Mouse (Mus musculus) kidney, embryonic 16.5 days (tissue): ENCODE data around the gene Bbx. TPM values are rescaled to one million over a fixed set of nuclear protein-coding genes. Genes with fewer than 3 reads are reported as not detected.
A peak's percentile ranks its signal among the peaks of the same experiment; 100 is the strongest.

Source experiments
- ATAC-seq: fragments of 200-750 bp; cut with Nextera tagmentation; 2 replicates; pipeline ENCODE4 v1.8.0; 2017; ENCODE audit warnings: moderate TSS enrichment; ENCODE audit not compliant: low FRiP score, low TSS enrichment
- H3K27ac ChIP-seq: fragments of 300-500 bp; sonication (generic); 2 replicates; pipeline ENCODE4 v1.5.1; 2014; ENCODE audit warnings: low read length
- H3K27me3 ChIP-seq: fragments of 300-500 bp; sonication (generic); 2 replicates; pipeline ENCODE4 v1.6.1; 2014; ENCODE audit warnings: low read length, control low read depth, mixed read lengths; ENCODE audit not compliant: insufficient read depth
- H3K36me3 ChIP-seq: fragments of 300-500 bp; sonication (generic); 2 replicates; pipeline ENCODE4 v1.6.1; 2014; ENCODE audit warnings: low read length, control low read depth, mixed read lengths; ENCODE audit not compliant: insufficient read depth
- H3K4me1 ChIP-seq: fragments of 300-500 bp; sonication (generic); 2 replicates; pipeline ENCODE4 v1.6.1; 2014; ENCODE audit warnings: low read length, control low read depth, mixed read lengths; ENCODE audit not compliant: insufficient read depth
- H3K4me2 ChIP-seq: fragments of 300-500 bp; sonication (generic); replicated peaks from 2 replicates; pipeline ENCODE4 v1.6.1; 2014; ENCODE audit warnings: low read depth, low read length
- H3K4me3 ChIP-seq: fragments of 300-500 bp; sonication (generic); 2 replicates; pipeline ENCODE4 v1.5.1; 2014; ENCODE audit warnings: mild to moderate bottlenecking, low read length
- H3K9ac ChIP-seq: fragments of 300-500 bp; sonication (generic); replicated peaks from 2 replicates; pipeline ENCODE4 v1.6.1; 2014; ENCODE audit warnings: low read length
- H3K9me3 ChIP-seq: fragments of 300-500 bp; sonication (generic); 2 replicates; pipeline ENCODE4 v1.6.1; 2016; ENCODE audit warnings: low read length, control low read depth
- WGBS: fragments of 180-500 bp; shearing (Covaris S2); extraction: QIAGEN DNeasy Blood & Tissue Kit; methylation state at CpG from one replicate; pipeline ENCODE4 v1.1.7; 2014; 5-methylcytosine and 5-hydroxymethylcytosine counted together
- polyA plus RNA-seq: library from polyadenylated mRNA; unstranded; fragments of >200 nt; fragmentation: Nextera tagmentation; extraction: Ambion mirVana; gene quantifications from 2 replicates; pipeline ENCODE4 v1.2.1, GENCODE M21; 2015

Bbx gene
- polyA plus RNA-seq, 1 experiment from 2014 or later: 58.6 TPM

GRCm38 (mm10) chr16:50373685-50374084 lies 58.5 kb downstream of the Bbx start:
- Histone ChIP-seq H3K27me3 (no peaks in the 10 kb centered on the region), H3K9me3 (peaks cover 4% of the 10 kb centered on the region; the same call in 1 of the 2 replicates), H3K4me1 (no peaks in the 10 kb centered on the region), H3K4me2 (no peak overlapping the region), H3K36me3 (no peaks in the 10 kb centered on the region), H3K4me3 (no peak overlapping the region), H3K27ac (no peak overlapping the region), H3K9ac (no peak overlapping the region)
- ATAC-seq: no peak
- 42% methylated on average over 5 of the region's 5 CpGs for WGBS

- no peak overlapping the region for H3K27ac ChIP-seq
- peaks cover 4% of the 10 kb centered on the region; the same call in 1 of the 2 replicates for H3K9me3 ChIP-seq
- no peak overlapping the region for H3K9ac ChIP-seq
- H3K27me3 ChIP-seq: no peaks in the 10 kb centered on the region
- H3K36me3 ChIP-seq: no peaks in the 10 kb centered on the region
- H3K4me1 ChIP-seq: no peaks in the 10 kb centered on the region
- H3K4me2 ChIP-seq: no peak overlapping the region
- no peak overlapping the region for H3K4me3 ChIP-seq
- WGBS: 65% methylated on average over 2 of the region's 2 CpGs
- ATAC-seq: no peak
These were observed 59.6 kb downstream of the Bbx start for GRCm38 (mm10) chr16:50372543-50372942.

GRCm38 (mm10) chr16:50371460-50371859 lies 60.7 kb downstream of the Bbx start:
- H3K9ac ChIP-seq: no peak overlapping the region
- ATAC-seq: peak; percentile 71; the same call in 1 of the 2 replicates
- peaks cover 4% of the 10 kb centered on the region; the same call in 1 of the 2 replicates for H3K4me1 ChIP-seq
- no peaks in the 10 kb centered on the region for H3K27me3 ChIP-seq
- H3K27ac ChIP-seq: no peak overlapping the region
- H3K9me3 ChIP-seq: peaks cover 4% of the 10 kb centered on the region; the same call in 1 of the 2 replicates
- 27% methylated on average over 3 of the region's 3 CpGs for WGBS
- H3K4me2 ChIP-seq: no peak overlapping the region
- no peaks in the 10 kb centered on the region for H3K36me3 ChIP-seq
- H3K4me3 ChIP-seq: no peak overlapping the region

DNA sequence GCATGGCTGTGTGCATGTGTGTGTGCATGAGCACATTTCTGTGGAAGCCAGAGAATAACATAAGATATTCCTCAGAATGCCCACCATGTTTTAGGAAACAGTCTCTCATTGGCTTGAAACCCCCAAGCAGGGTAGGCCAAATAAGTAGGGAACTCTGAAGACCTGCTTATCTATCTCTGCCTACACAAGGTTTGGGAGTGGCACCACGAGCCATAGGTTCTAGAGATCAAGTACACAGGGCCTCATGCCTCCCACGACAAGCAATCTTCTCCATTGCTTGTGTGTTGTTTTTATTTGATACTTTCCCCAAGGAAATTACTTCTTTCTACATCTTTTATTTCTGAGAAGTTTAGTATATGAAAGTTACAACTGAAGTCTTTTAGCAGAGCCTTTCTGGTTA lies 61.8 kb downstream of the Bbx start:
- H3K9ac ChIP-seq: no peak overlapping the region
- H3K4me3 ChIP-seq: no peak overlapping the region
- H3K36me3 ChIP-seq: no peaks in the 10 kb centered on the region
- no peak overlapping the region for H3K4me2 ChIP-seq
- no peaks in the 10 kb centered on the region for H3K27me3 ChIP-seq
- no peak for ATAC-seq
- no peak overlapping the region for H3K27ac ChIP-seq
- 70% methylated on average over 2 of the region's 2 CpGs for WGBS
- peaks cover 5% of the 10 kb centered on the region; the same call in 1 of the 2 replicates for H3K4me1 ChIP-seq
- peaks cover 4% of the 10 kb centered on the region; the same call in 1 of the 2 replicates for H3K9me3 ChIP-seq

GRCm38 (mm10) chr16:50366556-50366955 lies 65.6 kb downstream of the Bbx start:
- no peak overlapping the region for H3K9ac ChIP-seq
- H3K27me3 ChIP-seq: no peaks in the 10 kb centered on the region
- WGBS: 60% methylated on average over 5 of the region's 5 CpGs
- H3K27ac ChIP-seq: no peak overlapping the region
- no peak for ATAC-seq
- H3K4me2 ChIP-seq: no peak overlapping the region
- H3K4me1 ChIP-seq: peaks cover 25% of the 10 kb centered on the region
- H3K36me3 ChIP-seq: no peaks in the 10 kb centered on the region
- H3K9me3 ChIP-seq: no peaks in the 10 kb centered on the region
- no peak overlapping the region for H3K4me3 ChIP-seq

- H3K27me3 ChIP-seq: no peaks in the 10 kb centered on the region
- peak overlapping the region; percentile 69 for H3K9ac ChIP-seq
- no peaks in the 10 kb centered on the region for H3K9me3 ChIP-seq
- H3K4me3 ChIP-seq: peak overlapping the region; percentile 62
- no peaks in the 10 kb centered on the region for H3K36me3 ChIP-seq
- WGBS: 4% methylated on average over 11 of the region's 11 CpGs
- H3K4me1 ChIP-seq: peaks cover 27% of the 10 kb centered on the region
- ATAC-seq: peak; percentile 98
- peak overlapping the region; percentile 68 for H3K4me2 ChIP-seq
- peak overlapping the region; percentile 93 for H3K27ac ChIP-seq
These were observed 67.8 kb downstream of the Bbx start for GRCm38 (mm10) chr16:50364189-50365059.

DNA sequence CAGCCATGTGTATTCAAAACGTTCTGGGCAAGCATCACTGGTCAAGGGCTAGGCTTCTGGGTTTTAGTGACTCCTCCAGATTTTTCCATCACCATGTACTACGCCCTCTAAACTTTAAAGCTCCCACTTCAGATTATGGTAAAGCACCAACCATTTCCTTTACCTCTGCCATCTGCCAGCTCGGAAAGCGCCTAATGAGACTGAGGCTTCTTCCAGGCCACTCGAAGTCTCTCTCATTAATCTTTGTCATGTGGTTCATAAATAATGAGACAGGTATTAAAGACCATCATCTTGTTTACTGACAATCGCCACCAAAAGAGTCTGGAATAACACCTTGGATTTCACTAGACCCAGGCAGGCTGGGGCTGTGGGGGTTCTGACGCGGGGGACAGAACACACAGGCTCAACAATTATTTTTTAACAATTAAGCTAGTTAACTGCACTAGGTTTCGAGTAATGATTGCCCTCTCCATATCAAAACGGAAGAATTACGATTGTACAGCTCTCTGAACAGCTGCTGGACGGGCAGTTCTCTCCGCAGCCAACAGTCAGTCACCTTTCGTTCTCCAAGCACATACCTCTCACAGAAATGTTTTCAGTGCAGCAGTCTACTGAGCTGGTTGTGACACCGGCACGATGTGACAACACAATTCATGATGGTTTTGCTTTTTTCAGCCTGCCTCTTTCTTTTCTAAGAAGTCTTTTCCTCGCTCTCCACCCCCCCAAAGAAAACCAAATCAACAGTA lies 68.6 kb downstream of the Bbx start:
- Histone ChIP-seq H3K4me2 (peak overlapping the region; percentile 68), H3K27ac (peak overlapping the region; percentile 93), H3K4me3 (peak overlapping the region; percentile 62), H3K36me3 (no peaks in the 10 kb centered on the region), H3K4me1 (peaks cover 27% of the 10 kb centered on the region), H3K27me3 (no peaks in the 10 kb centered on the region), H3K9me3 (no peaks in the 10 kb centered on the region), H3K9ac (peak overlapping the region; percentile 69)
- 18% methylated on average over 17 of the region's 17 CpGs for WGBS
- peak; percentile 67; the same call in 1 of the 2 replicates for ATAC-seq

GRCm38 (mm10) chr16:50360631-50361030 lies 71.6 kb downstream of the Bbx start:
- Histone ChIP-seq H3K4me1 (peaks cover 23% of the 10 kb centered on the region), H3K9ac (no peak overlapping the region), H3K4me2 (no peak overlapping the region), H3K27ac (no peak overlapping the region), H3K36me3 (0 out of 2 replicates have a peak, but pooled peaks cover 5% of the 10 kb centered on the region), H3K9me3 (no peaks in the 10 kb centered on the region), H3K4me3 (no peak overlapping the region), H3K27me3 (no peaks in the 10 kb centered on the region)
- ATAC-seq: no peak
- WGBS: 79% methylated on average over 7 of the region's 7 CpGs

DNA sequence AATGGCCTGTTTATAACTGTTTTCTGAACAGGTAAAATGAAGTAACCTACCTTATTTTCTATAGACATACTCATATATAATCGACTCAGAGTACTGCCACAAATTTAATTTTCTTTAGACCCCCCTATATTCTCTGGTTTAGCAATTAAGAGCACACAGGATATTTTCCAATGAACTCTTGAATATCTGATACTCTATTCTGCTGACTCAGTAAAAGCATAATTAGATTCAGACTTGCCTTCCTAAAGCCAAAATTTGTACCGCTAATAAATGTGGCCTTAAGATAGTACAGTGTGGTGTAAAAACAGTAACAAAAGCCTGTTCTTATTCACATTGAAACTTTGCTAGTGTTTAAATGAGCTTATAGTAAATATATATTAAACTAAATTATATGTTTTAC lies 102.5 kb downstream of the Bbx start:
- no peaks in the 10 kb centered on the region for H3K9me3 ChIP-seq
- H3K4me2 ChIP-seq: no peak overlapping the region
- H3K4me3 ChIP-seq: no peak overlapping the region
- H3K4me1 ChIP-seq: no peaks in the 10 kb centered on the region; the same call in 1 of the 2 replicates
- no peak for ATAC-seq
- H3K9ac ChIP-seq: no peak overlapping the region
- no peak overlapping the region for H3K27ac ChIP-seq
- no peaks in the 10 kb centered on the region for H3K27me3 ChIP-seq
- no peaks in the 10 kb centered on the region for H3K36me3 ChIP-seq
- 93% methylated on average over 2 of the region's 2 CpGs for WGBS
